Mouse (Mus musculus) gastrocnemius, postnatal 25 days (tissue): ENCODE measurements at regions not wholly inside any gene's neighbourhood (a gene's known extent, or its start where the extent isn't known, plus 50 kb on each side); places are given as distances from the start of the nearest gene placed in this dataset.
A peak's percentile ranks its signal among the peaks of the same experiment; 100 is the strongest.

ENCODE experiments used
- DNase-seq: peaks from one replicate; pipeline ENCODE4 v3.0.0; 2022

GRCm38 (mm10) chr3:145207071-145207470, 85.2 kb upstream of the Col24a1 start:
- DNase-seq: no peak

DNA sequence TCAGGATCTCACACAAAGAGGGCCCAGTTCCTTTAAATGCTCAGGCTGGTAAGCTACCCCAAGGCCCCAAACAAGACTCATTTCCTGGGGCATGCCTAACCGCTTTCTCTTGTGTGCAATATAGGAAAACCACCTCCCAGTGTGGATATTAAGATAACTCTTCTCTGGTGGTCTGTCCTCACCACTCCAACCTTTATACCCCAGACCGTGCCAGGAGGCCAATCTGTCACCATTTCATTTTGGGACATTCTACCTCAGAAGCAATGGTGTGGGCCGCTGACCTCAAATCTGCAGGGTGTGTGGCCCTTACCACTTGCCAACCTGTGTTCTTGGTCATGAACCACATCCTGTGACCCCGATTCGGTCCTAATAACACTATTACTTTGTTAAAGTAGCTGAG, 82.1 kb upstream of the Col24a1 start:
- DNase-seq: no peak

DNA sequence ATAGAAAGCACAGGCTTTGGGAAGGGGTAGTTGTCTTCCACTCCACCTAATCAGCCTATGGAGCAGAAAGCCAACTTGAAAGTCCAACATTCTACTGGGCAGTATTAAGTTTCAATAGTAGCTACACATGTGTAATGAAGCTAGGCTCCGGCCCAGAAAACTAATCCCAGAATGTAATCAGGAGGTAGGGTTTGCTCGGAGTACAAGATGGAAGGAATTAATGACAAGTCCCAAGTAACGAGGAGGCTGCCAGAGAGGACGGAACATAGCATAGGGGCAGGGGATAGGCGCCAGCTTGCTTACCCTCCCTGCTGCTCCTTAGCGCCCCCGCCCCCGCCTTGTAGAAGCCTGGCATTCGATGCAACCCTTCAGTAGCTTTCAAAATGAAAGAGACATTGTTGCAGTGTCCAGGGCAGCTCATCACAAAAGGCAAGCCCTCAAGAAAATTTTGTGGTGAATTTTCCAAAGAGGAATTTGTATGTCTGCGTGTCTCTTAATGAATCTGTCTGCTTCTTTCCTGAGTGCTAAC, 75.2 kb upstream of the Col24a1 start:
- peak; percentile 20 for DNase-seq

DNA sequence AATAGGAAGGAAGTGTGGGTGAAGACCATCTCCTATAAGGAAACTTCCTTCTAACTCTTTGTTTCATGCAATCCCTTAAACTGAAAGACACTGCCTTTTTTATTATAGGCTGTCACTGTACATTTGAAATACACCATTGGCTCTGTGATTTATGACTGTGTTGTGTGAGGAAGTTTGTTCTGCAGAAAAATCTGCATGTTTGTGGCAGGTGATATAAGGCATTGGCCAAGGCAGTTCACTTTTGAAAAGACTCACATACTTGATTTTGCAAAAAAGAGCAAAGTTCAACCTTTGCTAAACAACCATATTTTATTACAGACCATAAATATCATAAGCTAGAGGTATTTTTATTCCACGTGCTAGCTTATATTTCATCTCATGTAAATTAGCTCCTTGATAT, 69.3 kb upstream of the Col24a1 start:
- DNase-seq: no peak

- no peak for DNase-seq
Measured at GRCm38 (mm10) chr3:145224040-145224439, 68.2 kb upstream of the Col24a1 start.

GRCm38 (mm10) chr3:145230721-145231120, 61.6 kb upstream of the Col24a1 start:
- no peak for DNase-seq

DNA sequence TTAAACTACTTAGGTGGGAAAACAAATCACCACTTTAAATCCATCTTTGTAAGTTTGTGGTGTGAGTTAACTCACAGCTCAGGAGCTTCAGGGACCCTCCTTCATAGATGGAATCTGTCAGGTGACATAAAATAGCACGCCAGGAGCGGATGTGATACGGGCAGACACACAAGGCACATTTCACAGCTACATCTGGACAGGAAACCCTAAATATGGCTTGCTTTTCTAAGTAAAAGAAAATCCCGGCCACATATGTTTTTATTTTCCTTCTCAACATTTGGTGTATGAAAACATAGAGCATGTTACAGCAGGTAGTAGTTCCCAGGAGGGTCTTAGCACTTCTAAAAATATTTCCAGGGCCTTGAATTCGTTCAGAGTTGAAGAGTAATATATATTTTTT, 50.1 kb upstream of the Col24a1 start:
- no peak for DNase-seq
